Mouse (Mus musculus) lung, adult 2 months (tissue): ENCODE data around the gene Cntnap2.

Experiments
- CTCF ChIP-seq: fragments of 200-500 bp; IDR thresholded peaks from 2 replicates; pipeline ENCODE4 v1.5.1; 2011; ENCODE audit warnings: mild to moderate bottlenecking, low read length, control low read depth; ENCODE audit not compliant: insufficient read depth
- POLR2A ChIP-seq: fragments of 200-500 bp; IDR thresholded peaks from 2 replicates; pipeline ENCODE4 v1.6.1; 2011; ENCODE audit warnings: low read depth, mild to moderate bottlenecking, control low read depth, low read length, borderline replicate concordance; ENCODE audit errors: extremely low read depth

DNA sequence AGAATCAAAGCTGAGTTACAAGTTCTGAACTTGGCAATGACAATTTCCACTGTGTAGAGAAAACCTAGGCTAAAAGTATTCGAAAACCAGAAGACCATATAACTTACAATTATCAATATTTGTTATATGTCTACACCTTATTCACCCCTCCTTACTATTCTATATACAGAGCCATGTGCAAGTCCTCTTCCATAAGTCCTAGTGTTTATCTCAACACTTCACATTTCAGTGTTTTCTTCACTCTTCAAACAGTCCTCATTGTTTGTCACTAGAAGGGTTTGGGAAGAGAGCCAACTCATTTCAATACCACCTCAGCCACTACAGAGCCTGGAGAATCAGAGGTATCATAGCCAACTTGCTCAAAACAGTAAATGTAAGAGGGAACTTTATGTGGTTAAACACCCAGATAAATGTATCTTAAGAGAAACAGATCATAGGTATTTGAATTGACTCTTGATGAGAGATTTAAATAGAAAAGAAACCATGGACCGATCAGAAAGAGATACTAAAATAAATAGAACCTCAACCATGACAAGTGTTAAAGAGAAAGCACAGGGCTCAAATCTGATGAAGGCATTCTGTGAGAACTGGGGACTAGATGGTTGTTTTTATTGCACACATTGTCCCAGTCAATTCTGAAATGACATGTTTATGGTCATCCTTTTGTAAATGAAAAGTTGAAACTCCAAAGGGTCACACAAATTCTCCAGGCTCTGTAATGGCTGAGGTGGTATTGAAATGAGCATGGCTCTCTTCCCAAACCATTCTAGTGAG, 972.9 kb downstream of the Cntnap2 start:
- no peak for TF ChIP-seq POLR2A
- no peak for TF ChIP-seq CTCF
